Mouse (Mus musculus) lung, embryonic 15.5 days (tissue): ENCODE data around the gene Psmb11. TPM values are rescaled to one million over a fixed set of nuclear protein-coding genes. Genes with fewer than 3 reads are reported as not detected.

Source experiments
- ATAC-seq: fragments of 200-750 bp; cut with Nextera tagmentation; 2 replicates; pipeline ENCODE4 v1.8.0; 2017; ENCODE audit warnings: moderate number of reproducible peaks, borderline replicate concordance; ENCODE audit not compliant: low FRiP score, low TSS enrichment; ENCODE audit errors: extremely low read depth
- H3K27ac ChIP-seq: fragments of 300-500 bp; sonication (generic); 2 replicates; pipeline ENCODE4 v1.5.1; 2015; ENCODE audit warnings: moderate library complexity, mild to moderate bottlenecking, inconsistent platforms
- H3K27me3 ChIP-seq: fragments of 300-500 bp; sonication (generic); 2 replicates; pipeline ENCODE4 v1.6.1; 2015; ENCODE audit warnings: inconsistent platforms
- H3K36me3 ChIP-seq: fragments of 300-500 bp; sonication (generic); 2 replicates; pipeline ENCODE4 v1.6.1; 2015; ENCODE audit warnings: inconsistent platforms
- H3K4me1 ChIP-seq: fragments of 300-500 bp; sonication (generic); 2 replicates; pipeline ENCODE4 v1.6.1; 2015; ENCODE audit warnings: inconsistent platforms
- H3K4me2 ChIP-seq: fragments of 300-500 bp; sonication (generic); 2 replicates; pipeline ENCODE4 v1.6.1; 2015; ENCODE audit warnings: inconsistent platforms, mild to moderate bottlenecking, moderate library complexity
- H3K4me3 ChIP-seq: fragments of 300-500 bp; sonication (generic); 2 replicates; pipeline ENCODE4 v1.5.1; 2015; ENCODE audit warnings: mild to moderate bottlenecking, inconsistent platforms
- H3K9ac ChIP-seq: fragments of 300-500 bp; sonication (generic); 2 replicates; pipeline ENCODE4 v1.6.1; 2015; ENCODE audit warnings: inconsistent platforms
- H3K9me3 ChIP-seq: fragments of 300-500 bp; sonication (generic); 2 replicates; pipeline ENCODE4 v1.6.1; 2016; ENCODE audit warnings: inconsistent platforms
- WGBS: fragments of 180-500 bp; shearing (Covaris S2); methylation state at CpG from one replicate; pipeline ENCODE4 v1.1.7; 2015; 5-methylcytosine and 5-hydroxymethylcytosine counted together
- polyA plus RNA-seq: library from polyadenylated mRNA; unstranded; fragments of >200 nt; fragmentation: Nextera tagmentation; extraction: Ambion mirVana; gene quantifications from 2 replicates; pipeline ENCODE4 v1.2.1, GENCODE M21; 2015

Psmb11 gene
- polyA plus RNA-seq, 1 experiment from 2014 or later: 4.7 TPM

DNA sequence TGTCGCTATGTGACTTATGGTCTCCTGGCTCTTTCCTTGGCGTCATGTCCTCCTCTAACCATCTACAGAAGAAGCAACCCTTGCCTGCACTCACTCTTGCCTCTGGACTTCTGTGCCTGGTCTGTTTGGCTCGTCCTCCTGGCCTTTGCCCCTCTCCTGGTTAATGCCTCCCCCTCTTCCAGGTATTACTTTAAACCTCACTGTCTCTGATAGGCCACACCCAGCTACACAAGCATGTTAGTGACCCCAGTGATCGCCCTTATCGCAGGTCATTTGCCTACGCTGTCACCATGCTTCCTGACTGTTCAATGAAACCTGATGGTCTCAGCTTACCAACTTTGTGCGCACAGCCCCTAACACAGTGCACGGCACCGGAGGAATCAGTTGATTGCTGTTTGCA lies 38.7 kb upstream of the Psmb11 start:
- Histone ChIP-seq H3K27me3 (no peaks in the 10 kb centered on the region), H3K36me3 (peaks cover 22% of the 10 kb centered on the region; the same call in 1 of the 2 replicates), H3K27ac (no peak overlapping the region), H3K4me2 (no peak overlapping the region), H3K9ac (no peak overlapping the region), H3K9me3 (no peaks in the 10 kb centered on the region), H3K4me1 (0 out of 2 replicates have a peak, but pooled peaks cover 8% of the 10 kb centered on the region), H3K4me3 (no peak overlapping the region)
- WGBS: 90% methylated on average over 9 of the region's 9 CpGs
- no peak for ATAC-seq

GRCm38 (mm10) chr14:54583681-54584338 lies 37.4 kb upstream of the Psmb11 start:
- peak; percentile 71; the same call in 1 of the 2 replicates for ATAC-seq
- H3K36me3 ChIP-seq: peaks cover 25% of the 10 kb centered on the region; the same call in 1 of the 2 replicates
- no peak overlapping the region for H3K9ac ChIP-seq
- no peak overlapping the region for H3K4me3 ChIP-seq
- no peaks in the 10 kb centered on the region for H3K9me3 ChIP-seq
- H3K27ac ChIP-seq: no peak overlapping the region
- H3K4me2 ChIP-seq: 0 out of 2 replicates have a peak overlapping the region, but pooled peaks have one; percentile 10
- H3K4me1 ChIP-seq: 0 out of 2 replicates have a peak, but pooled peaks cover 2% of the 10 kb centered on the region
- H3K27me3 ChIP-seq: no peaks in the 10 kb centered on the region
- WGBS: 23% methylated on average over 7 of the region's 7 CpGs

DNA sequence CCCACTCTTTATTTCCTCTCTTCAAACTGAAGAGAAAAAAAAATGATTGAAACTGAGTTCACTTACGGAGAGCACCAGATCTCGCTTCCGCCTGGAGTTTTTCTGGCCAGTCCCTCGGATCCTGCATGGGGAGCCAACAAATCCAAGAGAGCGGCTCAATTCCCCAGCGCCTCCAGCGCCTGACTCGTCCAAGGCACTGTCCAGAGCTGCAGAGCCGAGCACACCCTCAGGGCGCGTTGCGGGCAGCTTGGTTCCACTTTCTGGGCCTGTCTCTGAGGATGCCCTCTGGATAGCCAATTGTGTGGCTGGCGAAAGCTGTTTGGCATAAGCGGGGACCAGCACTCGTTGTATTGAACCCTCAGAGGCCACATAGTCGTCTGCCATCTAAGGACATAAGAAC lies 30.2 kb upstream of the Psmb11 start:
- no peak overlapping the region for H3K4me3 ChIP-seq
- no peak overlapping the region for H3K27ac ChIP-seq
- H3K4me2 ChIP-seq: no peak overlapping the region
- no peaks in the 10 kb centered on the region for H3K9me3 ChIP-seq
- H3K9ac ChIP-seq: no peak overlapping the region
- ATAC-seq: no peak
- 95% methylated on average over 16 of the region's 16 CpGs for WGBS
- peaks cover 20% of the 10 kb centered on the region for H3K36me3 ChIP-seq
- H3K4me1 ChIP-seq: peaks cover 3% of the 10 kb centered on the region; the same call in 1 of the 2 replicates
- H3K27me3 ChIP-seq: no peaks in the 10 kb centered on the region

GRCm38 (mm10) chr14:54592319-54592934 lies 28.8 kb upstream of the Psmb11 start:
- no peak overlapping the region for H3K9ac ChIP-seq
- peak; percentile 61; the same call in 1 of the 2 replicates for ATAC-seq
- no peaks in the 10 kb centered on the region for H3K9me3 ChIP-seq
- no peak overlapping the region for H3K4me3 ChIP-seq
- H3K4me2 ChIP-seq: no peak overlapping the region
- 50% methylated on average over 10 of the region's 10 CpGs for WGBS
- no peaks in the 10 kb centered on the region for H3K27me3 ChIP-seq
- peaks cover 3% of the 10 kb centered on the region; the same call in 1 of the 2 replicates for H3K4me1 ChIP-seq
- peak overlapping the region; percentile 17; the same call in 1 of the 2 replicates for H3K27ac ChIP-seq
- peaks cover 20% of the 10 kb centered on the region for H3K36me3 ChIP-seq

- no peaks in the 10 kb centered on the region for H3K9me3 ChIP-seq
- no peak overlapping the region for H3K4me3 ChIP-seq
- H3K4me1 ChIP-seq: peaks cover 3% of the 10 kb centered on the region; the same call in 1 of the 2 replicates
- no peak for ATAC-seq
- H3K27me3 ChIP-seq: no peaks in the 10 kb centered on the region
- no peak overlapping the region for H3K27ac ChIP-seq
- H3K4me2 ChIP-seq: no peak overlapping the region
- no peak overlapping the region for H3K9ac ChIP-seq
- 90% methylated on average over 3 of the region's 3 CpGs for WGBS
- H3K36me3 ChIP-seq: peaks cover 16% of the 10 kb centered on the region
These were observed 27.2 kb upstream of the Psmb11 start for GRCm38 (mm10) chr14:54594055-54594454.

DNA sequence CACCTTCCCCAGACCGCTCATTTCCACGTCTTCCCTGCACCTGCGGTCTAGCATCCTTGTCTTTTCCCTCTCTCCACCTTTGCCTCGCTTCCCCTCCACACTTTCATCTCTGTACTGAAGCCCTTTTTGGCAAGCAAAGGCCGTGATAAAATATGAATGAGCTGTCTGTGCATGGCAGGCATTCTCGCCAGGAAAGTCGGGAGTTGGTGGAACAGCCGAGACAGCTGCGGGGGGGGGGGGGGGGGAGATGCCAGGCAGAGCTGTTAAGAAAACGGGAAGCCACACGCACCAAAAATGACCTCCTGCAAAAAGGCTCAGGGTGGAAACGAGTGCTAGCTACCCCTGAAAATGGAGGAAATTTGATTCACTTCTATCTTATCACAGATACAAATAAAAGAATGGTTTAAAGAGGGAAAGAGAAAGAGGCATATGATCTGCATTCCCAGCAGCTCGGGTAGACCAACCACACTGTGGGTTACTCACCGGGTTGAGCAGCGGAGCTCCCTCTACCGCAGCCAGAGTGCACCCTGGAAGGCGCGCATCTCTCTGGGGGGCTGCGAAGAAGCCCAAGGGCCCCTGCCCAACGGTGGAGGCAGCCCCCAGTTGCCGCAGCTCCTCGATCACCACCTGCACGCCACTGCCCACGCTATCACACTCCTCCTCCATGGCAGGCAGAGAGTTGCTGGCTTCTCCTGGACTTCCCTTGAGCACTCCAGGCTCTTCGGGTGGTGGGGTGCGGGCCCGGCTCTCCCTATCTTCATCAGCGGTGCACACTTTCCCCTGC lies 26.4 kb upstream of the Psmb11 start:
- peaks cover 16% of the 10 kb centered on the region for H3K36me3 ChIP-seq
- no peak overlapping the region for H3K9ac ChIP-seq
- no peaks in the 10 kb centered on the region for H3K9me3 ChIP-seq
- H3K4me3 ChIP-seq: no peak overlapping the region
- no peak for ATAC-seq
- H3K4me1 ChIP-seq: peaks cover 3% of the 10 kb centered on the region; the same call in 1 of the 2 replicates
- 68% methylated on average over 28 of the region's 28 CpGs for WGBS
- no peak overlapping the region for H3K27ac ChIP-seq
- H3K4me2 ChIP-seq: 0 out of 2 replicates have a peak overlapping the region, but pooled peaks have one; percentile 2
- H3K27me3 ChIP-seq: no peaks in the 10 kb centered on the region

DNA sequence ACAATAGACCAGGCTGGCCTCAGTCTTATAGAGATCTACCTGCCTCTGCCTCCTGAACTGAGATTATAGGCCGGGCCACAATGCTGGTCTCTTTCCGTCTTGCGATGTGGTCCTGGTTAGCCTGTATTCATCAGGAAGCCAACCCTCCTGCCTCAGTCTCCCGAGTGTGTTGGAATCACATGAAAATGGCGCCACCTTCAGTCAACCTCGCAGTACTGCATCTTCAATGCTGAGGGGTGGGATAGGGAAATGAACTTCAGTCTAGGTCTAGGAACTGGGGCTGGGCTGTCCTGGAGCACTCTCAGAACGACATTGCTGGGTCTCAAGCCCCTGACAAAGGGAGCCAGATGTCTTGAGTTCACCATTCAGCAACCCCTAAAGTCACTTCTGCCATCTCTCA lies 24.1 kb upstream of the Psmb11 start:
- Histone ChIP-seq H3K4me3 (no peak overlapping the region), H3K27ac (no peak overlapping the region), H3K9ac (no peak overlapping the region), H3K9me3 (no peaks in the 10 kb centered on the region), H3K36me3 (peaks cover 13% of the 10 kb centered on the region), H3K4me2 (no peak overlapping the region), H3K4me1 (peaks cover 4% of the 10 kb centered on the region), H3K27me3 (no peaks in the 10 kb centered on the region)
- WGBS: 75% methylated on average over 7 of the region's 7 CpGs
- ATAC-seq: no peak

DNA sequence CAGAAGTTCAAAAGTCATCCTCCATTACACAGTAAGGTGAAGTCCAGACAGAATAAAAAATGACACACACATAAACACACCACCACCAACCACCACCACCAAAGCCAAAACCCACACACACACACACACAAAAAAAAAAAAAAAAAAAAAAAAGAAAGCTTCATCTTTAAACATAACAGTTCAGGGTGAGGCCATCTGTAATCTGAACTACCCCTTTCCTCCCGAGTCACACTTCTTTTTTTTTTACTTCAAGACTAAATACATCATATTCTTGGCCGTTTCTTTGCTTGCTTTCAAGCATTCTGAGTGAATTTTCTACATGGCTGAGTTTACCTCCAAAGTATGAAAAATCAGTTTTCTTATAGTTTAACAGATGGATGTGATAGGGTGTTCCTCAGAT lies 19.6 kb upstream of the Psmb11 start:
- no peak overlapping the region for H3K4me3 ChIP-seq
- WGBS: 23% methylated on average over 2 of the region's 2 CpGs
- H3K27ac ChIP-seq: no peak overlapping the region
- ATAC-seq: no peak
- H3K9ac ChIP-seq: no peak overlapping the region
- no peaks in the 10 kb centered on the region for H3K9me3 ChIP-seq
- no peaks in the 10 kb centered on the region for H3K27me3 ChIP-seq
- H3K4me2 ChIP-seq: no peak overlapping the region
- peaks cover 20% of the 10 kb centered on the region for H3K4me1 ChIP-seq
- no peaks in the 10 kb centered on the region for H3K36me3 ChIP-seq

- no peaks in the 10 kb centered on the region for H3K36me3 ChIP-seq
- peaks cover 20% of the 10 kb centered on the region for H3K4me1 ChIP-seq
- 36% methylated on average over 4 of the region's 4 CpGs for WGBS
- peak overlapping the region; percentile 53 for H3K4me2 ChIP-seq
- no peaks in the 10 kb centered on the region for H3K9me3 ChIP-seq
- no peaks in the 10 kb centered on the region for H3K27me3 ChIP-seq
- H3K27ac ChIP-seq: peak overlapping the region; percentile 93
- peak overlapping the region; percentile 65 for H3K4me3 ChIP-seq
- H3K9ac ChIP-seq: peak overlapping the region; percentile 77
- ATAC-seq: no peak
These were observed 18.6 kb upstream of the Psmb11 start for GRCm38 (mm10) chr14:54602613-54603012.

DNA sequence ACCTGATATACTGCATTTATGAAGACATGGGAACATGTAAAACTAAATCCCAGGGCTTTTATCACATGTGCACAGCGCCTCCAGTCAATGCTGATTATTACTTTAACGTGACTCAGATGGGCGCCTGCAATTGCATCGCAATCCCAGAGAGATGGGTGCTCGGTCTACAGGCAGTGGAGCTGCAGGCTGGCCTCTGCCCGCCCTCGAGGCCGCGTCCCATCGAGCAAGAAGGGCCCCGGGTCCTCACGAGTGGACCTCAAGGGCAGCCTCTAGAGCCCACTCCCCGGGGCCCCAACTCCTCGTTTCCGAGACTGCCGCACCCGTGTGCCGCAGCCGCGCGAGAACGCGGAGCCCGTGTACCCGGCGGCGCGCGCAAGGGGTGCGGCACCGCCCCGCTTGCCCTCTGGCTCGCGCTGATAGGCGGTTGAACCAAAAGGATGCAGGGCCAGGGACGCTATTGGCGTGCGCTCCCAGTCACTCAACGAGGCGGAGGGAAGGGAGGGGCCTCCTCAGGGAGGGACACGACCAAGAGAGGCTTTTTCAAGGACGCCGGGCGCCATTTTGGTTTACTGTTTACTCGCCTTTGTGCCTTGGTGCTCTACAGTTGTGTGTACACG lies 18.1 kb upstream of the Psmb11 start:
- Histone ChIP-seq H3K4me1 (peaks cover 20% of the 10 kb centered on the region), H3K4me2 (peak overlapping the region; percentile 53), H3K9me3 (no peaks in the 10 kb centered on the region), H3K36me3 (no peaks in the 10 kb centered on the region), H3K27me3 (no peaks in the 10 kb centered on the region), H3K4me3 (peak overlapping the region; percentile 65), H3K27ac (peak overlapping the region; percentile 93), H3K9ac (peak overlapping the region; percentile 77)
- under 1% methylated on average over 46 of the region's 46 CpGs for WGBS
- peak; percentile 98 for ATAC-seq

- Histone ChIP-seq H3K4me1 (peaks cover 20% of the 10 kb centered on the region), H3K36me3 (no peaks in the 10 kb centered on the region), H3K9ac (no peak overlapping the region), H3K4me3 (peak overlapping the region; percentile 65), H3K27ac (peak overlapping the region; percentile 93), H3K9me3 (no peaks in the 10 kb centered on the region), H3K4me2 (peak overlapping the region; percentile 53), H3K27me3 (no peaks in the 10 kb centered on the region)
- no peak for ATAC-seq
- 78% methylated on average over 8 of the region's 8 CpGs for WGBS
These were observed 17.5 kb upstream of the Psmb11 start for GRCm38 (mm10) chr14:54603686-54604085.
